Mouse (Mus musculus) limb, embryonic 15.5 days (tissue): ENCODE results near the gene Pklr. TPM values are rescaled to one million over a fixed set of nuclear protein-coding genes. Genes with fewer than 3 reads are reported as not detected.

ENCODE experiments used
- ATAC-seq: fragments of 200-750 bp; cut with Nextera tagmentation; 2 replicates; pipeline ENCODE4 v1.8.0; 2017; ENCODE audit warnings: low read depth, moderate TSS enrichment; ENCODE audit not compliant: insufficient number of reproducible peaks, low FRiP score, low TSS enrichment
- H3K27ac ChIP-seq: fragments of 300-500 bp; sonication (generic); 2 replicates; pipeline ENCODE4 v1.5.1; 2015; ENCODE audit warnings: moderate library complexity, mild to moderate bottlenecking, inconsistent platforms
- H3K27me3 ChIP-seq: fragments of 300-500 bp; sonication (generic); 2 replicates; pipeline ENCODE4 v1.6.1; 2015; ENCODE audit warnings: inconsistent platforms
- H3K36me3 ChIP-seq: fragments of 300-500 bp; sonication (generic); 2 replicates; pipeline ENCODE4 v1.6.1; 2015; ENCODE audit warnings: inconsistent platforms
- H3K4me1 ChIP-seq: fragments of 300-500 bp; sonication (generic); 2 replicates; pipeline ENCODE4 v1.6.1; 2015; ENCODE audit warnings: inconsistent platforms
- H3K4me2 ChIP-seq: fragments of 300-500 bp; sonication (generic); 2 replicates; pipeline ENCODE4 v1.6.1; 2015; ENCODE audit warnings: mild to moderate bottlenecking, inconsistent platforms
- H3K4me3 ChIP-seq: fragments of 300-500 bp; sonication (generic); 2 replicates; pipeline ENCODE4 v1.5.1; 2015; ENCODE audit warnings: mild to moderate bottlenecking, inconsistent platforms
- H3K9ac ChIP-seq: fragments of 300-500 bp; sonication (generic); 2 replicates; pipeline ENCODE4 v1.6.1; 2015; ENCODE audit warnings: inconsistent platforms
- H3K9me3 ChIP-seq: fragments of 300-500 bp; sonication (generic); 2 replicates; pipeline ENCODE4 v1.6.1; 2016; ENCODE audit warnings: inconsistent platforms
- WGBS: fragments of 180-500 bp; shearing (Covaris S2); methylation state at CpG from one replicate; pipeline ENCODE4 v1.1.7; 2015; 5-methylcytosine and 5-hydroxymethylcytosine counted together
- polyA plus RNA-seq: library from polyadenylated mRNA; unstranded; fragments of >200 nt; fragmentation: Nextera tagmentation; extraction: Ambion mirVana; gene quantifications from 2 replicates; pipeline ENCODE4 v1.2.1, GENCODE M21; 2015

Pklr gene
- polyA plus RNA-seq, 1 experiment from 2014 or later: 0.23 TPM

GRCm38 (mm10) chr3:89129908-89130307 is 6.0 kb upstream of the Pklr start:
- Histone ChIP-seq H3K36me3 (no peaks in the 10 kb centered on the region), H3K9me3 (no peaks in the 10 kb centered on the region), H3K27ac (no peak overlapping the region), H3K27me3 (peaks cover 13% of the 10 kb centered on the region; the same call in 1 of the 2 replicates), H3K4me3 (no peak overlapping the region), H3K4me1 (peaks cover 5% of the 10 kb centered on the region), H3K9ac (no peak overlapping the region), H3K4me2 (no peak overlapping the region)
- ATAC-seq: no peak
- WGBS: 82% methylated on average over 3 of the region's 3 CpGs

- no peaks in the 10 kb centered on the region for H3K36me3 ChIP-seq
- no peak overlapping the region for H3K27ac ChIP-seq
- no peak for ATAC-seq
- peak overlapping the region; percentile 64; the same call in 1 of the 2 replicates for H3K4me2 ChIP-seq
- no peak overlapping the region for H3K4me3 ChIP-seq
- no peaks in the 10 kb centered on the region for H3K9me3 ChIP-seq
- peaks cover 13% of the 10 kb centered on the region; the same call in 1 of the 2 replicates for H3K27me3 ChIP-seq
- peaks cover 5% of the 10 kb centered on the region for H3K4me1 ChIP-seq
- H3K9ac ChIP-seq: no peak overlapping the region
- 39% methylated on average over 4 of the region's 4 CpGs for WGBS
Measured at GRCm38 (mm10) chr3:89131816-89132215, 4.1 kb upstream of the Pklr start.

GRCm38 (mm10) chr3:89132285-89133062 is 3.5 kb upstream of the Pklr start:
- ATAC-seq: 0 out of 2 replicates have a peak, but pooled peaks have one; percentile 30
- peak overlapping the region; percentile 35 for H3K4me3 ChIP-seq
- no peaks in the 10 kb centered on the region for H3K36me3 ChIP-seq
- no peak overlapping the region for H3K27ac ChIP-seq
- peaks cover 13% of the 10 kb centered on the region; the same call in 1 of the 2 replicates for H3K27me3 ChIP-seq
- peak overlapping the region; percentile 64 for H3K4me2 ChIP-seq
- H3K9me3 ChIP-seq: no peaks in the 10 kb centered on the region
- H3K4me1 ChIP-seq: peaks cover 5% of the 10 kb centered on the region
- no peak overlapping the region for H3K9ac ChIP-seq
- WGBS: 15% methylated on average over 30 of the region's 30 CpGs

GRCm38 (mm10) chr3:89133063-89133450 is 2.9 kb upstream of the Pklr start:
- Histone ChIP-seq H3K4me2 (no peak overlapping the region), H3K36me3 (no peaks in the 10 kb centered on the region), H3K27ac (no peak overlapping the region), H3K9ac (no peak overlapping the region), H3K27me3 (peaks cover 13% of the 10 kb centered on the region; the same call in 1 of the 2 replicates), H3K9me3 (no peaks in the 10 kb centered on the region), H3K4me1 (peaks cover 5% of the 10 kb centered on the region), H3K4me3 (no peak overlapping the region)
- no peak for ATAC-seq
- 77% methylated on average over 7 of the region's 7 CpGs for WGBS

- 86% methylated on average over 1 of the region's 1 CpGs for WGBS
- H3K4me3 ChIP-seq: no peak overlapping the region
- H3K36me3 ChIP-seq: no peaks in the 10 kb centered on the region
- H3K4me1 ChIP-seq: peaks cover 5% of the 10 kb centered on the region
- H3K9ac ChIP-seq: no peak overlapping the region
- ATAC-seq: no peak
- no peak overlapping the region for H3K27ac ChIP-seq
- no peak overlapping the region for H3K4me2 ChIP-seq
- H3K9me3 ChIP-seq: no peaks in the 10 kb centered on the region
- peaks cover 13% of the 10 kb centered on the region; the same call in 1 of the 2 replicates for H3K27me3 ChIP-seq
Measured at GRCm38 (mm10) chr3:89133752-89134151, 2.2 kb upstream of the Pklr start.

GRCm38 (mm10) chr3:89136365-89136764 is 423 bp downstream of the Pklr start:
- H3K27me3 ChIP-seq: peaks cover 13% of the 10 kb centered on the region; the same call in 1 of the 2 replicates
- no peaks in the 10 kb centered on the region for H3K9me3 ChIP-seq
- H3K27ac ChIP-seq: no peak overlapping the region
- H3K36me3 ChIP-seq: no peaks in the 10 kb centered on the region
- H3K4me2 ChIP-seq: no peak overlapping the region
- no peak overlapping the region for H3K9ac ChIP-seq
- no peak overlapping the region for H3K4me3 ChIP-seq
- H3K4me1 ChIP-seq: peaks cover 5% of the 10 kb centered on the region
- ATAC-seq: no peak
- 44% methylated on average over 9 of the region's 9 CpGs for WGBS

- no peaks in the 10 kb centered on the region for H3K36me3 ChIP-seq
- H3K27ac ChIP-seq: no peak overlapping the region
- 65% methylated on average over 10 of the region's 10 CpGs for WGBS
- H3K4me1 ChIP-seq: peaks cover 7% of the 10 kb centered on the region
- no peaks in the 10 kb centered on the region for H3K9me3 ChIP-seq
- no peak for ATAC-seq
- H3K4me2 ChIP-seq: no peak overlapping the region
- no peak overlapping the region for H3K4me3 ChIP-seq
- no peak overlapping the region for H3K9ac ChIP-seq
- peaks cover 39% of the 10 kb centered on the region for H3K27me3 ChIP-seq
Measured at GRCm38 (mm10) chr3:89144821-89145220, 8.9 kb downstream of the Pklr start.

GRCm38 (mm10) chr3:89145566-89145965 is 9.6 kb downstream of the Pklr start:
- Histone ChIP-seq H3K9me3 (no peaks in the 10 kb centered on the region), H3K4me3 (no peak overlapping the region), H3K4me1 (peaks cover 7% of the 10 kb centered on the region), H3K27me3 (peaks cover 46% of the 10 kb centered on the region), H3K9ac (no peak overlapping the region), H3K36me3 (no peaks in the 10 kb centered on the region), H3K4me2 (no peak overlapping the region), H3K27ac (no peak overlapping the region)
- ATAC-seq: no peak
- WGBS: 28% methylated on average over 8 of the region's 8 CpGs

- Histone ChIP-seq H3K27ac (no peak overlapping the region), H3K9me3 (no peaks in the 10 kb centered on the region), H3K9ac (0 out of 2 replicates have a peak overlapping the region, but pooled peaks have one; percentile 23), H3K4me3 (peak overlapping the region; percentile 29), H3K36me3 (no peaks in the 10 kb centered on the region), H3K27me3 (peaks cover 54% of the 10 kb centered on the region), H3K4me1 (peaks cover 7% of the 10 kb centered on the region), H3K4me2 (peak overlapping the region; percentile 57)
- 16% methylated on average over 26 of the region's 26 CpGs for WGBS
- ATAC-seq: no peak
Measured at GRCm38 (mm10) chr3:89147101-89147978, 11.4 kb downstream of the Pklr start.

GRCm38 (mm10) chr3:89147979-89148311 is 12.0 kb downstream of the Pklr start:
- H3K9me3 ChIP-seq: no peaks in the 10 kb centered on the region
- no peak for ATAC-seq
- 7% methylated on average over 15 of the region's 15 CpGs for WGBS
- H3K36me3 ChIP-seq: no peaks in the 10 kb centered on the region
- peaks cover 58% of the 10 kb centered on the region for H3K27me3 ChIP-seq
- peak overlapping the region; percentile 29 for H3K4me3 ChIP-seq
- peaks cover 7% of the 10 kb centered on the region for H3K4me1 ChIP-seq
- no peak overlapping the region for H3K27ac ChIP-seq
- H3K4me2 ChIP-seq: peak overlapping the region; percentile 57
- 0 out of 2 replicates have a peak overlapping the region, but pooled peaks have one; percentile 23 for H3K9ac ChIP-seq

- Histone ChIP-seq H3K9me3 (no peaks in the 10 kb centered on the region), H3K9ac (no peak overlapping the region), H3K36me3 (no peaks in the 10 kb centered on the region), H3K27me3 (peaks cover 58% of the 10 kb centered on the region), H3K27ac (no peak overlapping the region), H3K4me2 (no peak overlapping the region), H3K4me3 (no peak overlapping the region), H3K4me1 (peaks cover 7% of the 10 kb centered on the region)
- WGBS: 71% methylated on average over 14 of the region's 14 CpGs
- ATAC-seq: no peak
Measured at GRCm38 (mm10) chr3:89148567-89148966, 12.6 kb downstream of the Pklr start.
